Mouse (Mus musculus) stomach, postnatal 0 days (tissue): Measurements from ENCODE around the gene Ptprt.

Experiments used
- CTCF ChIP-seq: IDR thresholded peaks from 2 replicates; pipeline ENCODE4 v1.5.1; 2016; ENCODE audit warnings: antibody characterized with exemption, low read depth, mild to moderate bottlenecking, moderate library complexity
- EP300 ChIP-seq: optimal IDR thresholded peaks from 2 replicates; pipeline ENCODE3; 2016; ENCODE audit warnings: antibody characterized with exemption

- TF ChIP-seq EP300: no peak
- peak; percentile 75 for TF ChIP-seq CTCF
Measured at GRCm38 (mm10) chr2:162682674-162683073, 21.7 kb upstream of the Ptprt start.
